22 mouse cellular contexts compared by ENCODE assay signal in the genomic region with DNA sequence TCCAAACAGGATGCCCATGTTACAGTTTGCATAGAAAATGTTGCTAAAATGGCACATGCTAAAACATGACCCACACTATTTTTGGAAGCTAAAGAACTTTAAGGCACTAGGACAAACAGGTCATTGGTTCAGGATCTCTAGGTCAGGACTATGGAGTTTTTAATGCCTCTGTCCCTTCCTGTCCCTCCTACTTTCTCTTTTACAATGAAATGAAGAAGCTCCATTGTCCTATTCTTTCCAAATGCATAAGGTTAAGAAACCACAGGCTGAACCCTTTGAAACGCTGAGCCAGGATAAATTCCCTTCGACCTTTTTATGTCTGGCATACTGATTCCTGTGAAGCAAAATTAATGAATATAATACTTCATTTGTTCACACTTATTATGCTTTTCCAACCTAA.
"Had no signal": no experiment of that assay in that cellular context is flagged by ENCODE, and none has a peak within 500 bp of the region (broad histone marks: within the 10 kb centered on the region; RNA-seq: fewer than 3 reads in every experiment).

No protein-coding gene starts in this region.

- ATAC-seq: hindbrain, embryonic 16.5 days; hindbrain, postnatal 0 days; inflammation-experienced regulatory T-cells, adult 6 months; intestine, embryonic 15.5 days; intestine, embryonic 16.5 days; intestine, postnatal 0 days had no signal

- DNase-seq: heart, postnatal 10 days; heart, postnatal 14 days; heart, postnatal 36 days; heart, postnatal 4 days; kidney, adult 11 months; kidney, adult 18-20 months; kidney, adult 2 months; kidney, adult 8-10 months; kidney, adult 9 months; kidney, postnatal 10 days; kidney, postnatal 14 days; kidney, postnatal 25 days; kidney, postnatal 36 days; kidney, postnatal 4 days; layer of hippocampus, adult 9-11 months; layer of hippocampus, postnatal 36 days had no signal
